Mouse (Mus musculus) intestine, postnatal 0 days (tissue): Measurements from ENCODE around the gene Snai3. TPM values are rescaled to one million over a fixed set of nuclear protein-coding genes. Genes with fewer than 3 reads are reported as not detected.

Source experiments
- ATAC-seq: fragments of 200-750 bp; cut with Nextera tagmentation; 2 replicates; pipeline ENCODE4 v1.8.0; 2017; ENCODE audit warnings: mild to moderate bottlenecking, moderate TSS enrichment, moderate library complexity
- H3K27ac ChIP-seq: fragments of 300-500 bp; sonication (generic); 2 replicates; pipeline ENCODE4 v1.5.1; 2014; ENCODE audit warnings: mild to moderate bottlenecking, low read depth, low read length, moderate library complexity
- H3K27me3 ChIP-seq: fragments of 300-500 bp; sonication (generic); replicated peaks from 2 replicates; pipeline ENCODE4 v1.6.1; 2014; ENCODE audit warnings: low read length, mixed read lengths; ENCODE audit not compliant: control insufficient read depth, insufficient read depth
- H3K36me3 ChIP-seq: fragments of 300-500 bp; sonication (generic); 2 replicates; pipeline ENCODE4 v1.6.1; 2014; ENCODE audit warnings: mild to moderate bottlenecking, moderate library complexity; ENCODE audit not compliant: control insufficient read depth, insufficient read depth
- H3K4me1 ChIP-seq: fragments of 300-500 bp; sonication (generic); replicated peaks from 2 replicates; pipeline ENCODE4 v1.6.1; 2014; ENCODE audit warnings: antibody characterized with exemption, low read length, mixed read lengths; ENCODE audit not compliant: control insufficient read depth, insufficient read depth
- H3K4me2 ChIP-seq: fragments of 300-500 bp; sonication (generic); replicated peaks from 2 replicates; pipeline ENCODE4 v1.6.1; 2014; ENCODE audit warnings: low read depth, mild to moderate bottlenecking, moderate library complexity
- H3K4me3 ChIP-seq: fragments of 300-500 bp; sonication (generic); 2 replicates; pipeline ENCODE4 v1.5.1; 2014; ENCODE audit warnings: low read depth, low read length
- H3K9ac ChIP-seq: fragments of 300-500 bp; sonication (generic); 2 replicates; pipeline ENCODE4 v1.6.1; 2014; ENCODE audit warnings: mild to moderate bottlenecking, low read depth, low read length
- H3K9me3 ChIP-seq: fragments of 300-500 bp; sonication (generic); 2 replicates; pipeline ENCODE4 v1.6.1; 2016; ENCODE audit warnings: mixed run types; ENCODE audit not compliant: control insufficient read depth
- CTCF ChIP-seq: sonication (generic); IDR thresholded peaks from 2 replicates; pipeline ENCODE4 v1.5.1; 2016; ENCODE audit warnings: low read depth, mild to moderate bottlenecking, control low read depth, antibody characterized with exemption, moderate library complexity
- WGBS: fragments of 180-500 bp; shearing (Covaris S2); extraction: QIAGEN DNeasy Blood & Tissue Kit; methylation state at CpG from one replicate; pipeline ENCODE4 v1.1.7; 2014; 5-methylcytosine and 5-hydroxymethylcytosine counted together
- polyA plus RNA-seq: library from polyadenylated mRNA; unstranded; fragments of >200 nt; fragmentation: Nextera tagmentation; extraction: Ambion mirVana; gene quantifications from 2 replicates; pipeline ENCODE4 v1.2.1, GENCODE M21; 2015

Snai3 gene
- polyA plus RNA-seq, 1 experiment from 2014 or later = 0.46 TPM

DNA sequence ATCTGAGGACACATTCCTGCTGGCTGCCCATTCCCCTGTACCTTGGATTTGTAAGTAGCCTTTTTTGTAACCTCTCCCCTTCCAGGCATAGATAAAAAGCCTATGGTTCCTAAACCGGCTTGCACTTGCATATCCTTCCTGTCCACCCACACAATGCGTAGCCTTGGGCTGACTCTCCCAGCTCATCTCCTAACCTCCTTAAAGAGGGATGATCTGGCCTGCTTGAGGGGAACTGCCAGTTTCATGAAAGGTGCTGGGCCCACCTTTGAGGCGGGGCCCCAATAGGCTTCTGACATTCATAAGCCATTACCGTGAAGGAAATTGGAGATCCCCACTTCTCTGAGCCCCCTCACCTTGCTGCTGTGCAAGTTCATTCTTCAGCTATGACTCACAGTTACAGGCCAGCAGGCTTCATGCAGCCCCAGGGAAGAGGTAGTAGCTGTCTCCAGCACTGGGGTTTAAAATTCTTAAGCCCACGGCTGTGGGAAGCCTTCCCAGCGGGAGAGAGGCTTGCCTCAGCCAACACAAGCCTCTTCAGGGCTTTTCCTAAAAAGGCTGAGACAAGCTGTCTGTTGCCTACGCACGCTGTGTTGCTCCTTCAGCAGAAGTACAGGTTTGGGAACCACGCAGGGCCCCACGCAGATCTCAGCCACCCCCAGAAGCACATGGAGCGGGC lies 1.1 kb upstream of the Snai3 start:
- Histone ChIP-seq H3K4me1 (peaks cover 2% of the 10 kb centered on the region; the same call in 1 of the 2 replicates), H3K27me3 (peaks cover 10% of the 10 kb centered on the region; the same call in 1 of the 2 replicates), H3K27ac (no peak overlapping the region), H3K4me2 (no peak overlapping the region; the same call in 1 of the 2 replicates), H3K9me3 (no peaks in the 10 kb centered on the region), H3K9ac (no peak overlapping the region), H3K4me3 (no peak overlapping the region), H3K36me3 (peaks cover 12% of the 10 kb centered on the region; the same call in 1 of the 2 replicates)
- ATAC-seq = no peak
- no peak for TF ChIP-seq CTCF
- 77% methylated on average over 11 of the region's 11 CpGs for WGBS

DNA sequence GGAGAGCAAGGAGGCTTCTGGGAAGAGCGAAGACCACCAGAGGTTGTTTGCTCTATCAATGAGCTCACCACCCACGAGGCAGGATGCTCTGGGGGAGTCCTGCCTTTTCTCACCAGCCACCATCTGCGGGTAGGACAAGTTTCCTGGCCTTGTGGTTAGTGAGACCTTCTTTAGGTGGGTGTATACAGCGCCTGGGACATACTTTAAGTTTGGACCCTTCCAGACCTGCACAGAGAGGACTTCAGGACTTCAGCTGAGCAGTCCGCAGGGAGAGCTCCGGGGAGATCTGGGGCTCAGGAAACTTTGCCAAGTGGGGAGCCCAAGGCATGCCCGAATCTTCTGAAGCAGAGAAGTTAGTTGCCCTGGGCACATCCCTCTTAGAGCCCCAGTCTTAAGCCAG lies 543 bp downstream of the Snai3 start:
- peak overlapping the region; percentile 22; the same call in 1 of the 2 replicates for H3K4me3 ChIP-seq
- peaks cover 2% of the 10 kb centered on the region; the same call in 1 of the 2 replicates for H3K4me1 ChIP-seq
- ATAC-seq = no peak
- H3K9ac ChIP-seq = no peak overlapping the region
- peak overlapping the region; percentile 68 for H3K4me2 ChIP-seq
- no peaks in the 10 kb centered on the region for H3K36me3 ChIP-seq
- no peaks in the 10 kb centered on the region for H3K9me3 ChIP-seq
- 32% methylated on average over 7 of the region's 7 CpGs for WGBS
- TF ChIP-seq CTCF = no peak
- H3K27me3 ChIP-seq = peaks cover 10% of the 10 kb centered on the region; the same call in 1 of the 2 replicates
- H3K27ac ChIP-seq = no peak overlapping the region

DNA sequence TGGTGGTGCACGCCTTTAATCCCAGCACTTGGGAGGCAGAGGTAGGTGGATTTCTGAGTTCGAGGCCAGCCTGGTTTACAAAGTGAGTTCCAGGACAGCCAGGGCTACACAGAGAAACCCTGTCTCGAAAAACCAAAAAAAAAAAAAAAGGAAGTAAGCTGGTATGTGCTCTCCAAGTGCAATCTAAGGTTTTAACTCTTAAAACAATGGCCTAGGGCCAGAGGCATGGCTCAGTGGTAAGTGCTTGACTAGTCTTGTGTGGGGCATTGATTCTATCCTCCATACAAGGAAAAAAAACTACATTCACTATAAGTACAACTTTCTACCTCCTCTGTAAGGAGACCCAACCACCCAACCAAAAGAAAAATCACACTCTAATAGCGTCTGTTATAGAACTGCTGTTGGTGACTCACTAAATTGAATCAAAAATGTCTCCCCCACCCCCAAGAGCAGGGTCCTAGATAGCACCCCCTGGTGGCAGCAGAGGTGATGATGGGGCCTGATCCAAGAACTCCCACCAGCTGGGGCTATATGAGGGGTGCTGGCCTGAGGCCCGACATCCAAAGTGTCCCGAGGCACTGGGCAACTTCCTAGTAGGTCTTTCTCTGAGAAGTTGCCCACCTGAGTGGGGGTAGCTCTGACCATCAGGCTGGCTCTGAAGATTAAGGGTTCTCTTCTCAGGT lies 1.2 kb downstream of the Snai3 start:
- no peak overlapping the region for H3K4me2 ChIP-seq
- no peak for ATAC-seq
- WGBS = 72% methylated on average over 6 of the region's 6 CpGs
- H3K27me3 ChIP-seq = peaks cover 10% of the 10 kb centered on the region; the same call in 1 of the 2 replicates
- peak; percentile 59 for TF ChIP-seq CTCF
- H3K9me3 ChIP-seq = no peaks in the 10 kb centered on the region
- H3K36me3 ChIP-seq = no peaks in the 10 kb centered on the region
- H3K9ac ChIP-seq = no peak overlapping the region
- H3K4me3 ChIP-seq = no peak overlapping the region
- peaks cover 2% of the 10 kb centered on the region; the same call in 1 of the 2 replicates for H3K4me1 ChIP-seq
- no peak overlapping the region for H3K27ac ChIP-seq

DNA sequence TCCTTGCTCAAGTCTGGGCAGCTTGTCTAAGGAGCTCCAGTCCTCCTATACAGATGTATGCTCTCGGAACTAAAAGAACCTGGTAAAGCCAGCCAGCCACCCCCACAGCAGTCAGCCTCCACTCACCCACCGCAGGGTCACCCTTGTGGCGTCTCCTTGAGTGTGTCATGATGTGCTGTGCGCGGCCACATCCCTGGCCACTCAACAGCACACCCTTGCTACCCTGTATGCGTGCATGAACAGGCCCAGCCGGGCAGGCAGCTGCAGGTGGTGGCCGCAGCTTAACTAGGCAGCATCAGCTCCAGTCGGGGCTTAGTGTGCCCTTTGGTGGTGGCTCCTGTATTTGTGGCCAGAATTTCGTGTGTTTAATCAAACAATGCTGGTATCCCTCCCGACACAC lies 3.4 kb downstream of the Snai3 start:
- Histone ChIP-seq H3K36me3 (no peaks in the 10 kb centered on the region), H3K4me1 (peaks cover 2% of the 10 kb centered on the region; the same call in 1 of the 2 replicates), H3K9ac (no peak overlapping the region), H3K9me3 (no peaks in the 10 kb centered on the region), H3K27me3 (peaks cover 10% of the 10 kb centered on the region; the same call in 1 of the 2 replicates), H3K4me3 (no peak overlapping the region), H3K27ac (no peak overlapping the region), H3K4me2 (no peak overlapping the region)
- WGBS = 74% methylated on average over 11 of the region's 11 CpGs
- ATAC-seq = no peak
- no peak for TF ChIP-seq CTCF

DNA sequence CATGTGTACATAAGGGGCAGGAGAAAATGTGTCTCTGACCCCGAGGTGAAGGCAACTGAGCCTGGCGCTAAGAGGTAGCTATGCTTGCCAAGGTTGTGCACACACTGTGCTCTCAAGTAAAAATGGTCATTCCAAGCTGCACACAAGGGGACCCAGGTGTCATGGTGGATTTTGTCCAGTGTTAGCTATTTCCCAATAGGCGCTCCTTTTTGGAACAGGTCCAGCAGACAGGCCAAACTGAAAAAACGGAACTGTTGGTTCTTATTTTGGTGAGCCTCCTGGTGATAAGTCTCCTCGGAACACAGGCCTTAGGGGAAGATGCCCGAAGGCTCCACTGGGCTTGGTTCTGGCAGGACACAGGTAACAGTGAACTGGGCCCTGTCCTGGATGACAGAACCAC lies 6.1 kb downstream of the Snai3 start:
- Histone ChIP-seq H3K36me3 (no peaks in the 10 kb centered on the region), H3K4me2 (no peak overlapping the region), H3K27ac (no peak overlapping the region), H3K4me3 (no peak overlapping the region), H3K27me3 (peaks cover 3% of the 10 kb centered on the region; the same call in 1 of the 2 replicates), H3K4me1 (no peaks in the 10 kb centered on the region), H3K9me3 (no peaks in the 10 kb centered on the region), H3K9ac (no peak overlapping the region)
- TF ChIP-seq CTCF = no peak
- 80% methylated on average over 6 of the region's 6 CpGs for WGBS
- ATAC-seq = no peak

DNA sequence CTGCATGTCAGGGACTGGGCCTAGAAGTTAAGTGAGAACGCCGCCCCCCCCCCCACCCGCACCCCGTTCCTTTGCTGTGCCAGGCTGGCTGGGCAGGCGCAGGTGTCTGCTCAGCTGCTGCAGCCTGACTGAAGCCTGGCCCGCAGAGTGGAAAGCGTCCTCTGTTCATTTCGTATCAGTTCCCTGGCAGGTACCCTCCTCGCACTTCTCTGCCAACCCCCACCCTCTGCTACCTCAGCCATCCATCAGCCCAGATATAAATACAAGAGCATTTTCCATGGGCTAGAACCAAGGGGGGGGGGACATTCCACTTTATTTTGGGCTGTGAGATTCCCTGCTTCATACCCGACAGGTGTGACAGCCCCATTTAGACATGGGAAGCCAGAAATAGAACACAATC lies 8.4 kb downstream of the Snai3 start:
- H3K4me1 ChIP-seq = no peaks in the 10 kb centered on the region
- WGBS = 81% methylated on average over 10 of the region's 10 CpGs
- no peak overlapping the region for H3K9ac ChIP-seq
- no peak overlapping the region for H3K4me2 ChIP-seq
- H3K9me3 ChIP-seq = no peaks in the 10 kb centered on the region
- H3K4me3 ChIP-seq = no peak overlapping the region
- no peaks in the 10 kb centered on the region for H3K27me3 ChIP-seq
- no peak for ATAC-seq
- H3K36me3 ChIP-seq = no peaks in the 10 kb centered on the region
- H3K27ac ChIP-seq = no peak overlapping the region
- no peak for TF ChIP-seq CTCF
